Mouse (Mus musculus) neutrophil, adult 59 days (primary cell): Measurements from ENCODE around the gene Olfr1131. TPM values are rescaled to one million over a fixed set of nuclear protein-coding genes. Genes with fewer than 3 reads are reported as not detected.

Experiments
- total RNA-seq, 2 experiments: library from RNA; stranded (reverse); gene quantifications; 1 replicate in 1 of 2; 2 replicates in 1 of 2; pipeline ENCODE4 v1.2.4; 2023

The Olfr1131 gene
- not detected for total RNA-seq

DNA sequence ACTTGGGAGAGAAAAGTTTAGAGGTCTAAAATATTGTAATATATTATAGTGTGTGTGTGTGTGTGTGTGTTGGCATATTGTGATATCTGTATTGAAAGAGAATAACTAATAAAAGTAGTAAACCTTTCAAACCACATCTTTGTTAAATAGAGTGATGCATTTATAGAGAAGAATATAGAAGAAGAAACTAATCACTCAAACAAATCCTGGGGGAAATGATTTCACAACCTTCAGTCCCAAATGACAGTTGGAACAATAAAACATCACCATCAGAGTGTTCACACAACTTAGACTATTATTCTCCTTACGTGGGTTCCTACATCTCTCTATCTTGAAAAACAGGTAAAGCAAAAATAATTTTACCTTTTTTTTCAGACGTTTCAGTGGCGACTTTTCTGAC is at the start of gene Olfr1131:
Olfr1131 (plus strand) TSS at position 301 of the 400 bp plus-strand sequence.

DNA sequence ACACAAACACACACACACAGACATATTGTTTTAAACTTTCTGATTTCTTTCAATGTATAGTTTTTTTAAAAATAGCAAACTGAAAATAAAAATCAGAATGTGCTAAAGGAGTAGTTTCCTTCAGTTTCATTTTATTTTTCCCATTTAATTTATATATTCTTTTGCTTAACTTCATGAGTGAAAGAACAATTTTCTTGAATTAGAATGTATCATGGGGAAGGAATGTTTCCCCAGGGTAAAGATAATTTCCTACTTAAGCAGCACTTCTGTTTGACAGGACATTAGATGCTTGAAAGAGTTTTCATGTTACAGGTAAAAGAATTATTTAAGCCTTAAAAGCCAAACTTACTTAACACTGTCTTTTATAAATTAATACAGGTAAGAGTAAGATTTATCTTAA is 21.0 kb upstream of the Olfr1131 start, which contains the start of gene Olfr1130:
Olfr1130 (plus strand) TSS at position 301 of the 400 bp plus-strand sequence.

DNA sequence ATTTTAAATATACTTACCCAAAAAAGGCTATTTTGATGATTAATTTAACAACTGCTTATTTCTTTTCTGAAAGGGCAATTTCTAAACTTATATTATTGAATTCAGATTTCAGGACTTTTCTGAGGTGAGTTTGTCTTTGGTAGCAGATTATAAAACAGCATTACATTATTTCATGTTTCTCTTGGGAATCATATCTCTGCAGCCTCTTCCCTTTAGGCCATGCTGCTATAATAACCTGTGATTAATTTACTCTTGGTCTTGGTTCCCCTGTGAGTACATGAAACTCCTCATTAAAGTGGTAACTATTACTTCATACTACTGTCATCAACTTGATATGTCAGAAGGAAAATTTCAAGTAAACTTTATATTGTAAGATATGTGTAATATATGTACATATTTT is 10.5 kb downstream of the Olfr1131 start, which contains the start of gene Olfr1132:
Olfr1132 (minus strand) TSS at position 101 of the 400 bp plus-strand sequence.

DNA sequence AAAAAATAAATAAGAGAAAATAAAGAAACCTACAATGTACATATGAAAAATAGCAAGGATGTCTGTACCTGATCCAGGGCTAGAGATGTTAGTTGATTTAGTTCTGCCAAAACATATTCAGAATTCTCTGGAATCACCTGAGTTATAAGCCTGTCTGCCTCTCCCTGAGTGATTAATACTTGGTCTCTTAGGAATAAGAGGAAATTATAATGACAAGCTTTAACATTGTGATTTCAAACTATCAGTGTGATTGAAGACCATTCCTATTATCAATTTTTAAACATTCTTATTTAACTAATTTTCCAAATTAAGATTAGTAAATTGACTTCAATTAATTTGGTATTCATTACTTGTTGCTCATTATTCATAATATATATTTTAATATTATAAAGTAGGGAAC is 20.4 kb downstream of the Olfr1131 start, which contains the start of gene Olfr1133:
Olfr1133 (minus strand) TSS at position 101 of the 400 bp plus-strand sequence.

DNA sequence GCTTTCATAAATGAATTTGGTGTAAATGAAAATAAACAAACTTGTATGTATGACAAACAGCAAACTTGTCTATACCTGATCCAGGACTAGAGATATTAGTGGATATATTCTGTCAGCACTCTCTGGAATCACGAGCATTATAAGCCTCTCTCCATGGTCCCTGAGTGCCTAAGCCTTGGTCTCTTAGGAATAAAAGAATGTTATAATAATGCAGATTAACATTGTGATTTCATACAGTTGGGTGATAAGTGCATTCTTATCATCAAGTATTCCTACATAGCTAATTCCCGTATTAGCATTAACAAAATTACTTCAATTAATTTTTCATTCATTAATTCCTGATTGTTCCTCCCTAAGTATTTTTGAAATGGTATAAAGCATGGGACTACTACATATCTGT is 31.5 kb downstream of the Olfr1131 start, which contains the start of gene Olfr1134:
Olfr1134 (minus strand) TSS at position 101 of the 400 bp plus-strand sequence.

DNA sequence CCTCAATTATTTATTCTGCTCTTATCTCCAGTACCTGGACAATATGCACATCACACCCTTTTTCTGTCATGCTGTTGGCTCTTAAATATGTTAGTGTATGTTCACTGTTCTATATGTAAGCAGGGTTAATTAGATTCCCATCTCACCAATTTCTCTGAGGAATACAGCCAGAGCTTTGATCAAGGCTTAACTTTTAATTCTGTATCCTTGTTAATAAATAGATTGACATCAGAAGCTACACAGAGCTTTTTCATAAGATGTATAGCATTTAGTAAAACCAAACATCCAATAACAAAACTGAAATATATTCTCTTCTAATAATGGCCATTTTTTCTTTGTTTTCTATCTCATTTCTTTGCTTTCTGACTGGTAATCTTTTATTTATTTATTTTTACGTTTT is 46.7 kb downstream of the Olfr1131 start, which contains the start of gene Olfr1135:
Olfr1135 (minus strand) TSS at position 101 of the 400 bp plus-strand sequence.

Other genes with a start within 250 kb of the Olfr1131 start
- gene Olfr1122, start 241.3 kb upstream of the Olfr1131 start, total RNA-seq, result not detected
- gene Olfr1123, start 210.5 kb upstream of the Olfr1131 start, total RNA-seq, result not detected
- not detected for gene Olfr1124, start 196.8 kb upstream of the Olfr1131 start, total RNA-seq
- not detected for gene Olfr1126, start 173.1 kb upstream of the Olfr1131 start, total RNA-seq
- not detected for gene Pramel7, start 130.0 kb upstream of the Olfr1131 start, total RNA-seq
- not detected for gene Pramel6, start 120.5 kb upstream of the Olfr1131 start, total RNA-seq
- gene Olfr153, start 95.3 kb upstream of the Olfr1131 start, total RNA-seq, result not detected
- gene Olfr1128, start 81.6 kb upstream of the Olfr1131 start, total RNA-seq, result not detected
- not detected for gene Olfr1129, start 53.2 kb upstream of the Olfr1131 start, total RNA-seq
- not detected for gene Olfr1130, start 20.9 kb upstream of the Olfr1131 start, total RNA-seq
- gene Olfr1132, start 10.4 kb downstream of the Olfr1131 start, total RNA-seq, result not detected
- gene Olfr1133, start 20.3 kb downstream of the Olfr1131 start, total RNA-seq, result not detected
- gene Olfr1134, start 31.4 kb downstream of the Olfr1131 start, total RNA-seq, result not detected
- not detected for gene Olfr1135, start 46.6 kb downstream of the Olfr1131 start, total RNA-seq
- gene Olfr1136, start 66.8 kb downstream of the Olfr1131 start, total RNA-seq, result not detected
- not detected for gene Olfr1137, start 86.1 kb downstream of the Olfr1131 start, total RNA-seq
- not detected for gene Olfr1138, start 112.9 kb downstream of the Olfr1131 start, total RNA-seq
- not detected for gene Olfr1140, start 116.6 kb downstream of the Olfr1131 start, total RNA-seq
- gene Olfr1141, start 126.9 kb downstream of the Olfr1131 start, total RNA-seq, result not detected
- gene Olfr152, start 152.4 kb downstream of the Olfr1131 start, total RNA-seq, result not detected
- gene Olfr1143, start 173.5 kb downstream of the Olfr1131 start, total RNA-seq, result not detected
- gene Olfr1145, start 182.7 kb downstream of the Olfr1131 start, total RNA-seq, result not detected
- gene Olfr1148, start 203.4 kb downstream of the Olfr1131 start, total RNA-seq, result not detected
- gene Olfr1150-ps1, start 216.9 kb downstream of the Olfr1131 start, total RNA-seq, result not detected
- not detected for gene Olfr1151, start 228.8 kb downstream of the Olfr1131 start, total RNA-seq
- not detected for gene Olfr1152, start 239.4 kb downstream of the Olfr1131 start, total RNA-seq